Mouse (Mus musculus): ENCODE results near the gene Fbxl15. TPM values are rescaled to one million over a fixed set of nuclear protein-coding genes. Genes with fewer than 3 reads are reported as not detected.

Gene Fbxl15
- polyA plus RNA-seq (2012; rRNA removed): 30.4 and 34.5 TPM in 2 replicates

DNA sequence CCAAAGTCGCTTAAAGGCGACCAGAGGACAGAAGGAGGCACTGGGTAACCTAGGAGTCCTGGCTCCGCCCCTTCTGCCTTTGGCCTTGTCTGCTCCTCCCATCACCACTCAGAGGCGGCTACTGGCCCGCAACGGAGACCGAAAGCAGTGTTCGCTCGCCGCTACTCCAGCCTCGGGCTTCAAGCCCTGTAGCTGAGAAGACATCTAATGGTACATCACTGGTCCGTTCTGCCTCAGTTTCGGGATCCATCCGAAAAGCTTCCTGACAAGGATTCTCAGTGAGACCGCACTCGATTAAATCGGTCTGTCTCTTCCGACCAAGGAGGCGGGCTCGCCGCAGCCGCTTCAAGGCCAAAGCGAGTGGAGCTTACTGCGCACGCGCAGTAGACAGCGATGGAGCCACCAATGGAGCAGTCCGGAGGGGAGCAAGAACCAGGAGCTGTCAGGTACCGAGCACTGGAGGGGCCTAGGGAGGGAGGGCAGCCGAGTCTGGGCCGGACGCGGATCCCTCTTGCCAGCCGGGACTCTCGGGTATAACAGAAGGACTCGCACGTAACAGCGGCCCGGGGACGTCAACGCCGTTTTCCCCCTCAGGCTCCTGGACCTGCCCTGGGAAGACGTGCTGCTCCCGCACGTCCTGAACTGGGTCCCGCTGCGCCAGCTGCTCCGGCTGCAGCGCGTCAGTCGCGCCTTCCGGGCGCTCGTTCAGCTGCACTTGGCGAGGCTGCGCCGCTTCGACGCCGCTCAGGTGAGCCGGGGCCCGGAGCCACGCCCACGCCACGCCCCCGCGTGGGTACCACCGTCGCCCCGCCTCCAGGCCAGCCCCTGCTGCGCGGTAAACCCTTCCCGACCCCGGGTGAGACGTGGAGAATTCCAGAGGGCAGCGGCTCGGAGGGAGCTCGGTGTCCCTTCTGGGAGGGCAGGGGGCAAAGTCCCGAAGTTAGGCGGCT lies at the start of gene Fbxl15:
Fbxl15 (plus strand) TSS at position 104 of the 950 bp plus-strand sequence.

DNA sequence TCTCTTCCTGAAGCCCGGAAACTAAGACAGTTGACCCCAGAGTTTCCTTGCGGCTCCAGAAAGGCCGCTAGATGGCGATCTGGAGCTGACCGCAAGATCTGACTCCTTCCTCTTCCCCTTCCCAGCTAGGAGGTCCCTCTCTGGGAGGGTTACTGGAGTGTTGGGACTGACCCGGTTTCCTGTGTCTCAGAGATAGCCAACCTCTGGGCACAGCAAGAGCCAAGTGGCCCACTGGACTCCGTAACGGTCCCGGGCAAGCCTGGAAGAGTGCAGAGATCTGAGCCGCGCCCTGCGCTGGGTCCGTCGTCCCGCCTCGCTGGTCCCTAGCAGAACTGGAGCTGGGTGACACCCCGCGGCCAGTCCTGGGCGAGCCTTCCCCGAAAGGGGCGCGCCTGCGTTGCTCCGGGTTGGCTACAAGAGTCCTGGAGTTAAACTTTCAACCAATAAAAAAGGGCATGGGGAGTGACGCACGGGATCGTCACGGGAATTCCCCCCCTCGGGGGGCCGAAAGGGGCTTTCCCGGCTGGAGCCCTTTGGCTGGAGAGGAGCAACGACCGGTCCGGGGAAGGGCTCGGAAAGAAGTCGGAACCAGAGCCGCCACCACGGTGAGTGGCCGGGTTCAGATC lies 23.7 kb upstream of the Fbxl15 start, which contains the start of gene Nfkb2:
Nfkb2 (plus strand) TSS at position 105 of the 626 bp plus-strand sequence.

DNA sequence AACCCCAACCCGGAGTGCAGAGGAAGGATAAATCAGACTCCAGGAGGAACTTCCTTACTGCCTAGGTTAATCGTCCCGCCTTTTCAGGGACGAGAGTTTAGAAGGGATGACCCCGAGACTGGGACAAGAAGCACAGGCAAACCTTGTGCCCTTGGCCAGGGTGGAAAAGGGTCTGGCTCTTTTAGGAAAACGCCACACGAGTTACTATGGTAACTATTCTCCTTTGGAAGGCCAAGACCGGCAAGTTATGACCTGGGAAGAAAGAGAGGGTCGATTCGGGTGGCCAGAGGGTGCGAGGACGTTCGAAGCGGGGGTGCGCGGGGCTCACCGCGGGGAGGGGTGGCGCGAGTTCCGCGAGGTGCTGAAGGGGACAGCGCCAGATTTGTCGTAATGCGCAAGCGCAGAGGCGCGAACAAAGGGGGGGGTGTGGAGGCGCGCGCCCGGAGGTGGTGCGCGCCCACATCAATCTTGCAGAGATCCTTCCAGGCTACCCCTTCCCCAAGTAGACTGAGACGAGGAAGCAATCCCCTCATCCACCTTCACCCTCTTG lies 1.2 kb upstream of the Fbxl15 start, which contains the start of gene Psd:
Psd (minus strand) TSS at position 401 of the 550 bp plus-strand sequence.

DNA sequence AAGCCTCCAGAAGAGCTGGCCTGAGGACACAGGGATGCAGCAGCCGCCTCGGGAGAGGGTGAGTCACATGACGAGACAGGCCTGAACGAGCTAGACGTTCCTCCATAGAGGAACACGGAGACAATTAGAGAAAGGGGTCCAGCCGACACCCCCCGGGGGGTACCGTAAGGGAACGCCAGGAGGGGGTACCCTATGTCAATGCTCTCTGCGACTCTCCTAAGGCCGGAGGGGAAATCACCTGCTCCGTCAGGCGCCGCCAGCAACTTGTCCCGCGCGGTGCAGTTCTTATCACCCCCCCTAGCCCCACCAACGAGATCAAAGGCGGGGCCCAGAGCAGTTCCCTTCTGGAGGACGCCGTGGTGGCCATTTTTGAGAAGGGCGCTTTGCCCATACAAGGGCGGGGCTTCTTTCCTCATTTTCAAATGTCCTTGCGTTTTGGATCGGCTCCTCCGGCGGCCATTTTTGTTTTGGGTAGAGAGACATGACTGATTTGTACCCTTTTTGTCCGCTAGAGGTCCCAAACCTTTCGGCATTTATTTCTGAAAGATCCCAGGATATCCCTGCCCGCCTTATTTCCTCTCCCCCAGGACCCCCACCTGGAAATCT lies 10.4 kb downstream of the Fbxl15 start, which contains the start of gene Cuedc2:
Cuedc2 (minus strand) TSS at position 372 of the 606 bp plus-strand sequence.

DNA sequence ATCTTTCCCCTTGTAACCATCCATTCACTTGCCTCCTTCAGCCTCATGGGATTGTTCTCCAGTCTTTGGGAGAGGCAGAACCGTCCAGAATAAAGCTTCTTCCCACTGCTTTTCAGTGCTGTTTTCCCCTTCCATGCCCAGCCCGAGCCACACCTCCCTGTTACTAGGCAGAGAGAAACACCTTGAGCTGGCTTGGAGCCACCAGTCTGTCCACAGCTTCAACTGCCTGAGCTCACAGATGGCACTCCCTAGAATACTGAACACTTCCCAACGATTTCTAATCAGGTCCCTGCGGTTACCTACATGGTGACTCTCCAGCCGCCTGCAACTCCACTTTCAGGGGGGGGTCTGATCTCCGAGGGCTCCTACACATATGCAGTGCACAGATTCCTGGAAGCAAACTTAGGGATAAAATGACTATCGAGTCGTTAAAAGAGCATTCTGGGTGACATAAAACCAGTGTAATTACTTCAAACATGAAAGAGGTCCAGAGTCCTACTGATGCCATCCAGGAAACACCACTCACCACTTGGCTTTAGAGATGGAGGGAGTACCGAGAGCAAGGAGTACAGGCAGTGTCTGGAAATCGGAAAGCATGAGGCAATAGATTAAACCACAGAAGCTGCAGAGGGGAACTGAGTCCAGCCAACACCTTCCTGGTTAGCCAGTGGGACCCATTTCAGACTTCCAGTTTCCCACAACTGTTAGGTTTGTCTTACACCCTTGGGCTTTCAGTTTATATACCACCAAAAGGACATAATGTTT lies 22.4 kb downstream of the Fbxl15 start, which contains the start of gene 2310034G01Rik:
2310034G01Rik (minus strand) TSS at position 135 of the 765 bp plus-strand sequence.

Other genes starting within 250 kb of the Fbxl15 start
- not detected in 2 replicates for gene Elovl3, start 196.3 kb upstream of the Fbxl15 start, polyA plus RNA-seq (2012; rRNA removed)
- gene Pitx3, start 179.9 kb upstream of the Fbxl15 start, polyA plus RNA-seq (2012; rRNA removed): 0.48 and 0.63 TPM in 2 replicates
- gene Gbf1, start 175.7 kb upstream of the Fbxl15 start, polyA plus RNA-seq (2012; rRNA removed): 65.4 and 67.3 TPM in 2 replicates
- 3.2 and 3.3 TPM in 2 replicates for gene Nfkb2, start 23.9 kb upstream of the Fbxl15 start, polyA plus RNA-seq (2012; rRNA removed)
- gene Psd, start 1.0 kb upstream of the Fbxl15 start, polyA plus RNA-seq (2012; rRNA removed): 386 and 422 TPM in 2 replicates
- gene Cuedc2, start 10.5 kb downstream of the Fbxl15 start, polyA plus RNA-seq (2012; rRNA removed): 257 and 259 TPM in 2 replicates
- 15.7 and 20.4 TPM in 2 replicates for gene Mfsd13a, start 12.9 kb downstream of the Fbxl15 start, polyA plus RNA-seq (2012; rRNA removed)
- gene 2310034G01Rik, start 22.1 kb downstream of the Fbxl15 start, polyA plus RNA-seq (2012; rRNA removed): 1.6 and 2.1 TPM in 2 replicates
- gene Actr1a, start 67.6 kb downstream of the Fbxl15 start, polyA plus RNA-seq (2012; rRNA removed): 237 and 248 TPM in 2 replicates
- gene Sufu, start 68.7 kb downstream of the Fbxl15 start, polyA plus RNA-seq (2012; rRNA removed): 14.1 and 14.5 TPM in 2 replicates
- 31.2 and 39.2 TPM in 2 replicates for gene Trim8, start 173.5 kb downstream of the Fbxl15 start, polyA plus RNA-seq (2012; rRNA removed)
- gene Arl3, start 245.0 kb downstream of the Fbxl15 start, polyA plus RNA-seq (2012; rRNA removed): 214 and 225 TPM in 2 replicates
- 12.6 and 13.3 TPM in 2 replicates for gene Sfxn2, start 245.2 kb downstream of the Fbxl15 start, polyA plus RNA-seq (2012; rRNA removed)

All from central nervous system, embryonic 18 days (tissue).